Mouse (Mus musculus): ENCODE results near the gene Kdr.

DNA sequence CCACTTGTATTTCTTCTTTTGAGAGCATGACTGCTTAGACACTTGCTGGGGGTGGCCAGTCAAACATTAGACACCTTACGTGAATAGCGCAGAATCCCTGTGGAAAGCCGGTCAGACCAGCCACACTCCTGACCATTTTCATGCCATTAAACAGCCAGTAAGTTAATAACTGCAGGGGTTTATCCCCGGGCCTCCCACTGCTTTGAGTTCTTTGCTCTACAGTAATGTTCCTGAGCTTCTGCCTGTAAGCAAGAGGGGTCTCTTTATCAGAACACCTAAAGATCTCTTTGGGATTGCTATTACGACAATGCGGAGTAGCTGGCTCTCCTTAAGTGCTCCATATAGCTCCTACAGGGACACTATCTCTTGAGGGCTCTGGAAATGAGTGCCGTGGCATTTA lies 58.7 kb downstream of the Kdr start:
- TF ChIP-seq CTCF (IDR thresholded peaks at IDR 0.05; ENCODE audit: low read depth, low read length) (no peak), POLR2A (IDR thresholded peaks at IDR 0.05; ENCODE audit: borderline replicate concordance, low read depth, low read length) (no peak)
